8 mouse cellular contexts compared by ENCODE assay signal in genomic region chr4:117928234-117928633, GRCm38 (mm10). TPM values are rescaled to one million over a fixed set of nuclear protein-coding genes. Genes with fewer than 3 reads are reported as not detected.
DNase-seq lines count a peak whose midpoint lies in the region; ATAC-seq lines count a peak whose summit lies in the region.

No protein-coding gene starts in this region.

- 0 out of 2 replicates have a peak, but pooled peaks cover 3% of the 10 kb centered on the region for H3K36me3 ChIP-seq in embryonic facial prominence, embryonic 15.5 days
- H3K36me3 ChIP-seq in midbrain, embryonic 16.5 days (ENCODE audit: control insufficient read depth, insufficient read depth, low read length): peaks cover 2% of the 10 kb centered on the region; the same call in 1 of the 2 replicates

- peak; percentile 70 to 72 for DNase-seq in layer of hippocampus, postnatal 10 days (ENCODE audit: low spot score in 2 of 2)
- DNase-seq in layer of hippocampus, postnatal 36 days: no peak
- peak; percentile 76 for DNase-seq in R1 (ENCODE audit: low read depth, low spot score)
- DNase-seq in kidney, postnatal 10 days: peak; percentile 62
- no peak for DNase-seq in urinary bladder, postnatal 25 days (ENCODE audit: low spot score)
- no peak for DNase-seq in adrenal gland, postnatal 36 days

- H3K4me3 ChIP-seq in embryonic facial prominence, embryonic 15.5 days (replicated peaks): 0 out of 2 replicates have a peak overlapping the region, but pooled peaks have one; percentile 45
- no peak overlapping the region for H3K4me3 ChIP-seq in midbrain, embryonic 16.5 days (ENCODE audit: low read depth, low read length)

- peaks cover 47% of the 10 kb centered on the region for H3K27me3 ChIP-seq in embryonic facial prominence, embryonic 15.5 days
- peaks cover 31% of the 10 kb centered on the region for H3K27me3 ChIP-seq in midbrain, embryonic 16.5 days (ENCODE audit: control insufficient read depth, insufficient read depth, low read depth, low read length)

- H3K27ac ChIP-seq in embryonic facial prominence, embryonic 15.5 days (replicated peaks): no peak overlapping the region
- no peak overlapping the region for H3K27ac ChIP-seq in midbrain, embryonic 16.5 days (ENCODE audit: low read length)

- H3K4me1 ChIP-seq in embryonic facial prominence, embryonic 15.5 days: peaks cover 39% of the 10 kb centered on the region
- peaks cover 9% of the 10 kb centered on the region for H3K4me1 ChIP-seq in midbrain, embryonic 16.5 days (ENCODE audit: control insufficient read depth, insufficient read depth, low read length)

- H3K9ac ChIP-seq in embryonic facial prominence, embryonic 15.5 days: no peak overlapping the region
- H3K9ac ChIP-seq in midbrain, embryonic 16.5 days (ENCODE audit: low read depth, low read length): no peak overlapping the region

- H3K9me3 ChIP-seq in embryonic facial prominence, embryonic 15.5 days (replicated peaks): no peaks in the 10 kb centered on the region
- H3K9me3 ChIP-seq in midbrain, embryonic 16.5 days (replicated peaks; ENCODE audit: control insufficient read depth, low read length, poor library complexity, severe bottlenecking): no peaks in the 10 kb centered on the region

- no peak for ATAC-seq in embryonic facial prominence, embryonic 15.5 days (ENCODE audit: insufficient number of reproducible peaks, low FRiP score, low TSS enrichment, low read depth)
- ATAC-seq in midbrain, embryonic 16.5 days: peak; percentile 40

- 10% methylated on average over 6 of the region's 6 CpGs for WGBS in embryonic facial prominence, embryonic 15.5 days
- 14% methylated on average over 6 of the region's 6 CpGs for WGBS in midbrain, embryonic 16.5 days

- H3K4me2 ChIP-seq in embryonic facial prominence, embryonic 15.5 days (replicated peaks): peak overlapping the region; percentile 90; the same call in 1 of the 2 replicates
- no peak overlapping the region for H3K4me2 ChIP-seq in midbrain, embryonic 16.5 days (ENCODE audit: low read length)

RNA-seq across cellular contexts. Expression of gene Artn, which starts 1.3 kb away (rescaled TPM):
- 1 to 10 TPM; 1.5 to 1.6 TPM for total RNA-seq in layer of hippocampus, postnatal 10 days (2021)
- total RNA-seq in layer of hippocampus, postnatal 36 days (2021): 1 to 10 TPM; 1.1 to 1.9 TPM
- polyA plus RNA-seq in embryonic facial prominence, embryonic 15.5 days (2015; fragmentation: Nextera tagmentation; extraction: Ambion mirVana): 2.1 and 4.3 TPM in 2 replicates
- polyA plus RNA-seq in midbrain, embryonic 16.5 days (2015; fragmentation: Nextera tagmentation; extraction: Ambion mirVana): 0.75 and 0.92 TPM in 2 replicates
- under 1 TPM in 1 of 2 experiments, not detected in 1; 0.72 TPM for total RNA-seq in adrenal gland, postnatal 36 days (2021)

RNA-seq across cellular contexts. Expression of gene Ipo13, which starts 13.4 kb away (rescaled TPM):
- total RNA-seq in layer of hippocampus, postnatal 10 days (2021): 100 to 1,000 TPM; 102 TPM
- total RNA-seq in layer of hippocampus, postnatal 36 days (2021): 100 to 1,000 TPM; 120 to 130 TPM
- polyA plus RNA-seq in embryonic facial prominence, embryonic 15.5 days (2015; fragmentation: Nextera tagmentation; extraction: Ambion mirVana): 46.1 and 49.6 TPM in 2 replicates
- 66.9 and 69.5 TPM in 2 replicates for polyA plus RNA-seq in midbrain, embryonic 16.5 days (2015; fragmentation: Nextera tagmentation; extraction: Ambion mirVana)
- 10 to 100 TPM; 41.1 to 45.9 TPM for total RNA-seq in adrenal gland, postnatal 36 days (2021)

RNA-seq across cellular contexts. Expression of gene Dph2, which starts 36.4 kb away (rescaled TPM):
- total RNA-seq in layer of hippocampus, postnatal 10 days (2021): 10 to 100 TPM in 1 of 2 experiments, 1 to 10 TPM in 1; 9.6 to 10.6 TPM
- 10 to 100 TPM; 10.9 to 11.5 TPM for total RNA-seq in layer of hippocampus, postnatal 36 days (2021)
- polyA plus RNA-seq in embryonic facial prominence, embryonic 15.5 days (2015; fragmentation: Nextera tagmentation; extraction: Ambion mirVana): 15.8 and 16.7 TPM in 2 replicates
- 21.2 and 23.1 TPM in 2 replicates for polyA plus RNA-seq in midbrain, embryonic 16.5 days (2015; fragmentation: Nextera tagmentation; extraction: Ambion mirVana)
- 1 to 10 TPM; 9.2 to 9.4 TPM for total RNA-seq in adrenal gland, postnatal 36 days (2021)

RNA-seq across cellular contexts. Expression of gene Atp6v0b, which starts 41.1 kb away (rescaled TPM):
- 100 to 1,000 TPM; 386 to 393 TPM for total RNA-seq in layer of hippocampus, postnatal 10 days (2021)
- 100 to 1,000 TPM; 418 to 429 TPM for total RNA-seq in layer of hippocampus, postnatal 36 days (2021)
- polyA plus RNA-seq in embryonic facial prominence, embryonic 15.5 days (2015; fragmentation: Nextera tagmentation; extraction: Ambion mirVana): 252 and 271 TPM in 2 replicates
- polyA plus RNA-seq in midbrain, embryonic 16.5 days (2015; fragmentation: Nextera tagmentation; extraction: Ambion mirVana): 581 and 673 TPM in 2 replicates
- 100 to 1,000 TPM; 215 to 216 TPM for total RNA-seq in adrenal gland, postnatal 36 days (2021)

RNA-seq across cellular contexts. Expression of gene B4galt2, which starts 44.9 kb away (rescaled TPM):
- total RNA-seq in layer of hippocampus, postnatal 10 days (2021): 100 to 1,000 TPM; 122 to 125 TPM
- 10 to 100 TPM; 65.9 to 67.0 TPM for total RNA-seq in layer of hippocampus, postnatal 36 days (2021)
- polyA plus RNA-seq in embryonic facial prominence, embryonic 15.5 days (2015; fragmentation: Nextera tagmentation; extraction: Ambion mirVana): 31.1 and 32.0 TPM in 2 replicates
- 58.8 and 65.5 TPM in 2 replicates for polyA plus RNA-seq in midbrain, embryonic 16.5 days (2015; fragmentation: Nextera tagmentation; extraction: Ambion mirVana)
- total RNA-seq in adrenal gland, postnatal 36 days (2021): 10 to 100 TPM in 1 of 2 experiments, 1 to 10 TPM in 1; 10.0 to 14.3 TPM

Comparison
In these comparisons a context has a peak if more than half of its experiments do, and no peak if none do; other contexts are left out.
1. DNase-seq: peak in layer of hippocampus, postnatal 10 days (2 of 2), R1 (single experiment) and kidney, postnatal 10 days (single experiment); none in layer of hippocampus, postnatal 36 days (0 of 2), urinary bladder, postnatal 25 days (single experiment) and adrenal gland, postnatal 36 days (0 of 2).